Mouse (Mus musculus): ENCODE results near the gene Gm11634. TPM values are rescaled to one million over a fixed set of nuclear protein-coding genes. Genes with fewer than 3 reads are reported as not detected.
"Not testable (repeated sequence)": the region's sequence is repeated elsewhere in the genome, so short reads cannot be mapped to it uniquely, and the experiment has no call there.

Gene Gm11634
- total RNA-seq, 1 experiment from 2014 or later = not detected

- no peak for ATAC-seq (ENCODE audit: extremely low read depth, insufficient number of reproducible peaks, low FRiP score, poor library complexity, severe bottlenecking)
Observed at GRCm38 (mm10) chr11:101618596-101618995, 19.5 kb upstream of the Gm11634 start.

- ATAC-seq (ENCODE audit: extremely low read depth, insufficient number of reproducible peaks, low FRiP score, poor library complexity, severe bottlenecking) = no peak
Observed at GRCm38 (mm10) chr11:101617849-101618248, 18.8 kb upstream of the Gm11634 start.

GRCm38 (mm10) chr11:101616948-101617767, 18.1 kb upstream of the Gm11634 start:
- ATAC-seq (ENCODE audit: extremely low read depth, insufficient number of reproducible peaks, low FRiP score, poor library complexity, severe bottlenecking) = no peak

GRCm38 (mm10) chr11:101616104-101616503, 17.0 kb upstream of the Gm11634 start:
- ATAC-seq (ENCODE audit: extremely low read depth, insufficient number of reproducible peaks, low FRiP score, poor library complexity, severe bottlenecking) = no peak

- ATAC-seq (ENCODE audit: extremely low read depth, insufficient number of reproducible peaks, low FRiP score, poor library complexity, severe bottlenecking) = no peak
Observed at GRCm38 (mm10) chr11:101615380-101615779, 16.3 kb upstream of the Gm11634 start.

GRCm38 (mm10) chr11:101614116-101614515, 15.1 kb upstream of the Gm11634 start:
- no peak for ATAC-seq (ENCODE audit: extremely low read depth, insufficient number of reproducible peaks, low FRiP score, poor library complexity, severe bottlenecking)

- no peak for ATAC-seq (ENCODE audit: extremely low read depth, insufficient number of reproducible peaks, low FRiP score, poor library complexity, severe bottlenecking)
Observed at GRCm38 (mm10) chr11:101613596-101613995, 14.5 kb upstream of the Gm11634 start.

GRCm38 (mm10) chr11:101610445-101610844, 11.4 kb upstream of the Gm11634 start:
- no peak for ATAC-seq (ENCODE audit: extremely low read depth, insufficient number of reproducible peaks, low FRiP score, poor library complexity, severe bottlenecking)

- not testable (repeated sequence) for ATAC-seq (ENCODE audit: extremely low read depth, insufficient number of reproducible peaks, low FRiP score, poor library complexity, severe bottlenecking)
Observed at GRCm38 (mm10) chr11:101607134-101607533, 8.1 kb upstream of the Gm11634 start.

GRCm38 (mm10) chr11:101604531-101605453, 5.7 kb upstream of the Gm11634 start:
- peak; percentile 71 for ATAC-seq (ENCODE audit: extremely low read depth, insufficient number of reproducible peaks, low FRiP score, poor library complexity, severe bottlenecking)

- no peak for ATAC-seq (ENCODE audit: extremely low read depth, insufficient number of reproducible peaks, low FRiP score, poor library complexity, severe bottlenecking)
Observed at GRCm38 (mm10) chr11:101604116-101604515, 5.1 kb upstream of the Gm11634 start.

- no peak for ATAC-seq (ENCODE audit: extremely low read depth, insufficient number of reproducible peaks, low FRiP score, poor library complexity, severe bottlenecking)
Observed at GRCm38 (mm10) chr11:101602491-101602890, 3.4 kb upstream of the Gm11634 start.

- ATAC-seq (ENCODE audit: extremely low read depth, insufficient number of reproducible peaks, low FRiP score, poor library complexity, severe bottlenecking) = no peak
Observed at GRCm38 (mm10) chr11:101589989-101590624, 8.9 kb downstream of the Gm11634 start.

- peak; percentile 85 for ATAC-seq (ENCODE audit: extremely low read depth, insufficient number of reproducible peaks, low FRiP score, poor library complexity, severe bottlenecking)
Observed at GRCm38 (mm10) chr11:101589444-101589843, 9.6 kb downstream of the Gm11634 start.

GRCm38 (mm10) chr11:101588868-101589267, 10.2 kb downstream of the Gm11634 start:
- no peak for ATAC-seq (ENCODE audit: extremely low read depth, insufficient number of reproducible peaks, low FRiP score, poor library complexity, severe bottlenecking)

- no peak for ATAC-seq (ENCODE audit: extremely low read depth, insufficient number of reproducible peaks, low FRiP score, poor library complexity, severe bottlenecking)
Observed at GRCm38 (mm10) chr11:101587676-101588075, 11.4 kb downstream of the Gm11634 start.

- ATAC-seq (ENCODE audit: extremely low read depth, insufficient number of reproducible peaks, low FRiP score, poor library complexity, severe bottlenecking) = no peak
Observed at GRCm38 (mm10) chr11:101585805-101586204, 13.3 kb downstream of the Gm11634 start.

GRCm38 (mm10) chr11:101585031-101585430, 14.0 kb downstream of the Gm11634 start:
- not testable (repeated sequence) for ATAC-seq (ENCODE audit: extremely low read depth, insufficient number of reproducible peaks, low FRiP score, poor library complexity, severe bottlenecking)

- ATAC-seq (ENCODE audit: extremely low read depth, insufficient number of reproducible peaks, low FRiP score, poor library complexity, severe bottlenecking) = no peak
Observed at GRCm38 (mm10) chr11:101583205-101583604, 15.9 kb downstream of the Gm11634 start.

Data from neutrophil, adult 5-6 weeks (primary cell).